Mouse (Mus musculus) T-helper 17 cell (primary cell): ENCODE measurements around the gene Atp5mpl.
"Not testable (repeated sequence)": the region's sequence is repeated elsewhere in the genome, so short reads cannot be mapped to it uniquely, and the experiment has no call there.

ENCODE experiments used
- in situ Hi-C, 2 experiments: fragments of 300-600 bp; cut with MboI, MseI; formaldehyde crosslinking; loops; 1 replicate in 1 of 2; 2 replicates in 1 of 2; pipeline ENCODE4 v1.15.1; 2025; ENCODE audit warnings: high pct_unique_total_duplicates in 2 of 2

Atp5mpl gene

GRCm38 (mm10) chr12:111950486-111950885, 16.3 kb downstream of the Atp5mpl start:
- in situ Hi-C loops: loop anchor here in 1 of 2 experiments (5.0 kb wide), 1 partner anchor 73 kb away; no protein-coding TSS in a partner anchor

- in situ Hi-C loops: no loop called here
Observed at GRCm38 (mm10) chr12:111946716-111947115, 20.1 kb downstream of the Atp5mpl start.

- in situ Hi-C loops: not testable (repeated sequence)
Observed at GRCm38 (mm10) chr12:111945765-111946655, 20.8 kb downstream of the Atp5mpl start.

- in situ Hi-C loops: no loop called here
Observed at GRCm38 (mm10) chr12:111945115-111945514, 21.7 kb downstream of the Atp5mpl start.

GRCm38 (mm10) chr12:111944065-111944987, 22.5 kb downstream of the Atp5mpl start:
- in situ Hi-C loops: not testable (repeated sequence)

- in situ Hi-C loops: no loop called here
Observed at GRCm38 (mm10) chr12:111943421-111944064, 23.2 kb downstream of the Atp5mpl start.

GRCm38 (mm10) chr12:111938623-111939177, 28.1 kb downstream of the Atp5mpl start:
- in situ Hi-C loops: no loop called here

GRCm38 (mm10) chr12:111936706-111937550, 29.8 kb downstream of the Atp5mpl start:
- in situ Hi-C loops: no loop called here

GRCm38 (mm10) chr12:111933971-111934370, 32.8 kb downstream of the Atp5mpl start:
- in situ Hi-C loops: no loop called here

- in situ Hi-C loops: no loop called here
Observed at GRCm38 (mm10) chr12:111933032-111933704, 33.6 kb downstream of the Atp5mpl start.

GRCm38 (mm10) chr12:111932513-111932912, 34.3 kb downstream of the Atp5mpl start:
- in situ Hi-C loops: no loop called here

GRCm38 (mm10) chr12:111931411-111932025, 35.3 kb downstream of the Atp5mpl start:
- in situ Hi-C loops: no loop called here

GRCm38 (mm10) chr12:111928411-111928966, 38.3 kb downstream of the Atp5mpl start:
- in situ Hi-C loops: no loop called here

- in situ Hi-C loops: no loop called here
Observed at GRCm38 (mm10) chr12:111927338-111927737, 39.4 kb downstream of the Atp5mpl start.

- in situ Hi-C loops: no loop called here
Observed at GRCm38 (mm10) chr12:111923117-111923516, 43.7 kb downstream of the Atp5mpl start.

- in situ Hi-C loops: no loop called here
Observed at GRCm38 (mm10) chr12:111920046-111920445, 46.7 kb downstream of the Atp5mpl start.

GRCm38 (mm10) chr12:111916514-111917217, 50.1 kb downstream of the Atp5mpl start:
- in situ Hi-C loops: loop anchor here in 1 of 2 experiments (5.0 kb wide), 1 partner anchor 681 kb away; no protein-coding TSS in a partner anchor

GRCm38 (mm10) chr12:111915781-111916180, 51.0 kb downstream of the Atp5mpl start:
- in situ Hi-C loops: loop anchor here in 1 of 2 experiments (5.0 kb wide), 1 partner anchor 682 kb away; no protein-coding TSS in a partner anchor
